Mouse (Mus musculus) liver, embryonic 12.5 days (tissue): ENCODE results near the gene Apoc2. TPM values are rescaled to one million over a fixed set of nuclear protein-coding genes. Genes with fewer than 3 reads are reported as not detected.
"Not testable (repeated sequence)": the region's sequence is repeated elsewhere in the genome, so short reads cannot be mapped to it uniquely, and the experiment has no call there.

Experiments used
- ATAC-seq: fragments of 200-750 bp; cut with Nextera tagmentation; 2 replicates; pipeline ENCODE4 v1.8.0; 2017; ENCODE audit warnings: moderate number of reproducible peaks, mild to moderate bottlenecking, moderate library complexity
- H3K27ac ChIP-seq: fragments of 300-500 bp; sonication (generic); 2 replicates; pipeline ENCODE4 v1.5.1; 2016; ENCODE audit warnings: mild to moderate bottlenecking
- H3K27me3 ChIP-seq: fragments of 300-500 bp; sonication (generic); replicated peaks from 2 replicates; pipeline ENCODE4 v1.6.1; 2016; ENCODE audit warnings: mild to moderate bottlenecking, moderate library complexity
- H3K36me3 ChIP-seq: fragments of 300-500 bp; sonication (generic); 2 replicates; pipeline ENCODE4 v1.6.1; 2016; ENCODE audit warnings: mild to moderate bottlenecking, moderate library complexity
- H3K4me1 ChIP-seq: fragments of 300-500 bp; sonication (generic); 2 replicates; pipeline ENCODE4 v1.6.1; 2016
- H3K4me2 ChIP-seq: fragments of 300-500 bp; sonication (generic); 2 replicates; pipeline ENCODE4 v1.6.1; 2016; ENCODE audit warnings: mild to moderate bottlenecking, moderate library complexity
- H3K4me3 ChIP-seq: fragments of 300-500 bp; sonication (generic); 2 replicates; pipeline ENCODE4 v1.5.1; 2016; ENCODE audit warnings: mild to moderate bottlenecking, moderate library complexity
- H3K9ac ChIP-seq: fragments of 300-500 bp; sonication (generic); 2 replicates; pipeline ENCODE4 v1.6.1; 2016; ENCODE audit warnings: mild to moderate bottlenecking, moderate library complexity
- H3K9me3 ChIP-seq: fragments of 300-500 bp; sonication (generic); replicated peaks from 2 replicates; pipeline ENCODE4 v1.6.1; 2016; ENCODE audit warnings: mild to moderate bottlenecking, moderate library complexity
- WGBS: fragments of 180-500 bp; shearing (Covaris S2); methylation state at CpG from one replicate; pipeline ENCODE4 v1.1.7; 2016; ENCODE audit not compliant: insufficient replicate concordance; 5-methylcytosine and 5-hydroxymethylcytosine counted together
- polyA plus RNA-seq: library from polyadenylated mRNA; unstranded; fragments of >200 nt; fragmentation: Nextera tagmentation; extraction: Ambion mirVana; gene quantifications from 2 replicates; pipeline ENCODE4 v1.2.1, GENCODE M21; 2016

The Apoc2 gene
- polyA plus RNA-seq, 1 experiment from 2014 or later: 406 TPM

DNA sequence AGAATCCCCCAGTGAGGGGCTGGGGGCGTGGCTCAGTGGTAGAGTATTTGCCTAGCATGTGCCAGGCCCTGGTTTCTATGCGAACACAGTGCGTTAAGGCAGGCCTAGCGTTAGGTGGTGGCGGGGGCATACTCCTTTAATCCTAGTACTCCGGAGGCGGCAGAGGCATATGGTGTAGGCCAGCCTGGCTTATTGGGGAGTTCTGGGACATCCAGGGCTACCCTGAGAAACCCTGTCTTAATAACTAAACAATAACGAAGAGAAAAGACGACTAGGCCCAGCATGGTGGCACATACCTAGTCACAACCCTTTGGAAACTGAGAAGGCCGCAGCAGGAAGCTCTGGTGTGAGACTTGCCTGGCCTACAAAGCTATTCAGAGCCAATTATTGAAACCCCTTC is 10.4 kb upstream of the Apoc2 start:
- Histone ChIP-seq H3K27me3 (no peaks in the 10 kb centered on the region), H3K4me3 (no peak overlapping the region), H3K9ac (no peak overlapping the region), H3K9me3 (no peaks in the 10 kb centered on the region), H3K27ac (no peak overlapping the region), H3K4me1 (peaks cover 48% of the 10 kb centered on the region), H3K4me2 (no peak overlapping the region), H3K36me3 (no peaks in the 10 kb centered on the region)
- no peak for ATAC-seq
- WGBS: 86% methylated on average over 10 of the region's 10 CpGs

DNA sequence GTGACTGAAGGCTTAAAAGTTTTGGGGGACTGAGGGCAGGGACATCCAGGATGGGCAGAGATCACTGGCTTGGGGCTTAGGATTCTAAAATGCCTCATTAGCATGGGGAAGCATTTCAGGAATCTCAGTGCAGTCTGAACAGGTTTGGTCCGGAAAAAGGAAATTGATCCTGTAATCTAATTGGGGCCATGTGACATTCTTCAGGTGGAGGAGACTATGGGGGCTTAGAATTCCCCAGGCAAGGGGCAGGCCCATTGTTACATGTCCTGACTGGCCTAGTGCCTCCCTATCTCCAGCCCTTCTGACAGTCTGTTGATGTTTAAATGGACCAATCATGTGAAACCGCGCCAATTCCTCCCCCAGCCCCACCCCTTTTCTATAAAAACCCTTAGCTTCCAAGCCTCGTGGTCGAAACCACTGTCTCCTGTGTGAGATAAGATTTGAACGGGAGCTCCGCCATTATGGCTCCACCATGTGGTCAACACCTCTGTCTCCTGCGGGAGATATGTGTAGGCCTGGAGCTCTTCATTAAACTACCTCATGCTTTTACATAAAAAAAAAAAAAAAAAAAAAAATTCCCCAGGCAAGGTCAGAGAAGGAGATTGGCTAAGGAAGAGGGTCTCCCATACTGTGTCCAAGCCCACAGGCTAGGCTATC is 9.3 kb upstream of the Apoc2 start:
- H3K4me3 ChIP-seq, H3K36me3 ChIP-seq, H3K9me3 ChIP-seq, H3K4me2 ChIP-seq, H3K9ac ChIP-seq, H3K27me3 ChIP-seq: not testable (repeated sequence)
- ATAC-seq: peak; percentile 34; the same call in 1 of the 2 replicates
- peak overlapping the region; percentile 22 for H3K27ac ChIP-seq
- 28% methylated on average over 8 of the region's 8 CpGs for WGBS
- H3K4me1 ChIP-seq: peaks cover 46% of the 10 kb centered on the region

DNA sequence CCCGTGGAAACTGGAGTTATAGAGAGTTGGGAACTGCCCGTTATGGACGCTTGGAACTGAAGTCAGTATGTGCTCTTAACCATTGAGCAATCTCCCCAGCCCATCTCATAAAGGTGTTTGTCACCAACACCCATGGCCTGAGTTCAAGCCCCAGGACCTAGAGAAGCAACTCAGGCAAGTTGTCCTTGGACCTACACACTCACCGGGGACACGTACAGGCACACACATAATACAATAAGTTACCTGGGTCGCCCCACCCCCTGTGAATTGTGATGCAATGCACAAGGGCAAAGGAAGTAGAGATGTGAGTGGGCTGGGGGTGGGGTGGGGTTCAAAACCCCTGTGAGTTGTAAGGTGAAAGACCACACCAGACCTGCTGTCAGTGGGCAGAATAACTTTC is 8.8 kb upstream of the Apoc2 start:
- Histone ChIP-seq H3K9me3 (no peaks in the 10 kb centered on the region), H3K4me1 (peaks cover 46% of the 10 kb centered on the region), H3K4me3 (no peak overlapping the region), H3K4me2 (no peak overlapping the region), H3K27ac (peak overlapping the region; percentile 16), H3K36me3 (no peaks in the 10 kb centered on the region), H3K27me3 (no peaks in the 10 kb centered on the region), H3K9ac (no peak overlapping the region)
- ATAC-seq: peak; percentile 40
- WGBS: 76% methylated on average over 6 of the region's 6 CpGs

DNA sequence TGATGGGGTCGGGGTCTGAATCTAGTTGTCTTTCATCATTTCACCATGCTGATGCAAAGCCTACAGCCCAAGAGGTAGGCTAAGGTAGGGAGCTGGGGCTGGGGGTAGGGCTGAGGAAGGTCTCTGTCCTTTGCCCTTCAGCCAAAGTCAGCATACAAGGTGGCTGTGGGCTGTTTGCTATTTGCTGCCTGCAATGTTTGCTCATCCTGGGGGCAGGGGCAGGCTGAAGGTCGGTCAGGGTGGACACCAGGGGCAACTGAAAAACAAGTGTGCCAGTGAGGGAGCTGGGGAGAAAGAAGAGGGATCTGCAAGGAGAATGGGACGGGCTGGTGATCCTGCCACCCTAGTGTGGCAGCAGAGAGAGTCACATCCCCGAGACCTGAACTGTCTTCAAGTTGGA is 7.6 kb upstream of the Apoc2 start:
- H3K36me3 ChIP-seq: no peaks in the 10 kb centered on the region
- no peaks in the 10 kb centered on the region for H3K27me3 ChIP-seq
- ATAC-seq: peak; percentile 62
- H3K4me2 ChIP-seq: no peak overlapping the region
- no peaks in the 10 kb centered on the region for H3K9me3 ChIP-seq
- peak overlapping the region; percentile 16; the same call in 1 of the 2 replicates for H3K27ac ChIP-seq
- H3K4me3 ChIP-seq: no peak overlapping the region
- peaks cover 50% of the 10 kb centered on the region for H3K4me1 ChIP-seq
- H3K9ac ChIP-seq: no peak overlapping the region
- 51% methylated on average over 4 of the region's 4 CpGs for WGBS

DNA sequence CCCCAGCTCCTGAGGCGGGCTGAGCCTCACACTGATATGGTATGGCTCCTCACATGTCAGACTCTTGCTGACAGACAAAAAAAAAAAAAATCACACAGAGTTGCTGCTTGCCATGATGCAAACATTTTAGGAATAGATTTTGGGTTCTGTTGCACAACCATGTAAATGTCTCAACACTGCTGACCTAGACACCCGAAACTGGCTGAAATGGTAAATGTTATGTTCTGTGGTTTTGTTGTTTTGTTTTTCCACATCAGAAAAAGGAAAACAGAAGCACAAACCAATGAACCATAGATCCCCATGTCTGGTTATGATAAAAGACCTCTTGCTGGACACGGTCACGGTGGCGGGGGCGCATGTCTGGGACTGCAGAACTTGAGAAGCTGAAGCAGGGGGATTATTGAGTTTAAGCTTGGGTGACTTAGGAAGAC is 6.0 kb upstream of the Apoc2 start:
- Histone ChIP-seq H3K4me1 (peaks cover 45% of the 10 kb centered on the region), H3K36me3 (no peaks in the 10 kb centered on the region), H3K4me2 (no peak overlapping the region), H3K9ac (no peak overlapping the region), H3K9me3 (no peaks in the 10 kb centered on the region), H3K4me3 (no peak overlapping the region), H3K27me3 (no peaks in the 10 kb centered on the region), H3K27ac (no peak overlapping the region)
- WGBS: 67% methylated on average over 6 of the region's 6 CpGs
- no peak for ATAC-seq

DNA sequence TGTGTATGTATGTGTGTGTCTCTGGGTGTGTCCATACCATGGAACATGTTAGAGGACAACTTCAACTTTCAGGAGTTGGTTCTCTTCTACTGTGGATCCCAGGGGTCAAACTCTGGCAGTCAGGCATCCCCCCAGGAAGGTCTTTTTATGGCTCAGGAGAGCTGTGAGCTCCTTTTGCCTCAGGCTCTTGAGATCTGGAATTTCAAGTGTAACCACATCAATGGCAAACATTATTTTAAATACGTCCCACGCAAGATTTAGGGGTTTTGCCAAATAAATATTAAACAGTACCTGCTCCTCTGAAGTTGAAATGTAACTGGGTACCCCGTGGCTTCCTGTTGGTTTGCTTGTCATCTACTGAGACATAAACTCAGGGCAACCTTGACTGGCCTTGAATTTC is 5.2 kb upstream of the Apoc2 start:
- H3K4me3 ChIP-seq: no peak overlapping the region
- H3K4me1 ChIP-seq: peaks cover 45% of the 10 kb centered on the region
- no peaks in the 10 kb centered on the region for H3K27me3 ChIP-seq
- H3K9me3 ChIP-seq: no peaks in the 10 kb centered on the region
- H3K27ac ChIP-seq: no peak overlapping the region
- WGBS: 71% methylated on average over 3 of the region's 3 CpGs
- no peak overlapping the region for H3K9ac ChIP-seq
- H3K4me2 ChIP-seq: no peak overlapping the region
- ATAC-seq: no peak
- H3K36me3 ChIP-seq: no peaks in the 10 kb centered on the region

DNA sequence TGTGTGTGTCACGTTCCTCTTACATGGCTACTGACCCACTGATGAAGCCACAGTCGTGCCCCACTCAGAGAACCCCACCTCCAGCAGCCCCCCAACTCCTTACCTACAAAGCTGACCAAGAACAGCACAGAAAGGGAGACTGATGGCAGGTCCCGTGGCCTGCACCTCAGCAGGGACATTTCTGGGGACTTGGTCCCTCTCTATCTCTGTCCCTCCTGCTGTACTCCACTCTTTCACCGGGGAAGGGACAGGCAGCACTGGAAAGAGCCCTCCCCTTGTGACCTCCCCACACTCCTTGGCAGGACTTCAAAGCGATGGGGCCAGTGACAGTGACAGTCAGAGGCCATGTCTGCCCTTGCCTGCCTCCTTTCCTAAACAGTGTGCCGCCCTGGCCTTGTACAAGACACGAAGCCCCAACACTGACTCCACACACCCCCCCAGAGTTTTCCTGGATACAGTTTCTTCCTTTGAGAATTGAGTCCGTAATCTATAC is 3.5 kb upstream of the Apoc2 start, which contains the start of the genes Gm44805 and Apoc4:
TSS of gene Gm44805 (minus strand) at position 222 of the 493 bp plus-strand sequence.
TSS of gene Apoc4 (minus strand) at position 278 of the 493 bp plus-strand sequence.
- no peak within 1 kb of the TSS for H3K4me2 ChIP-seq
- no peaks in the 10 kb centered on the region for H3K27me3 ChIP-seq
- no peak within 1 kb of the TSS for H3K9ac ChIP-seq
- H3K4me1 ChIP-seq: peaks cover 41% of the 10 kb centered on the region
- H3K36me3 ChIP-seq: no peaks in the 10 kb centered on the region
- ATAC-seq: no peak
- WGBS: 53% methylated on average over 8 of the region's 8 CpGs
- H3K4me3 ChIP-seq: no peak within 1 kb of the TSS
- H3K27ac ChIP-seq: peak within 1 kb of the TSS; percentile 61
- H3K9me3 ChIP-seq: no peaks in the 10 kb centered on the region

DNA sequence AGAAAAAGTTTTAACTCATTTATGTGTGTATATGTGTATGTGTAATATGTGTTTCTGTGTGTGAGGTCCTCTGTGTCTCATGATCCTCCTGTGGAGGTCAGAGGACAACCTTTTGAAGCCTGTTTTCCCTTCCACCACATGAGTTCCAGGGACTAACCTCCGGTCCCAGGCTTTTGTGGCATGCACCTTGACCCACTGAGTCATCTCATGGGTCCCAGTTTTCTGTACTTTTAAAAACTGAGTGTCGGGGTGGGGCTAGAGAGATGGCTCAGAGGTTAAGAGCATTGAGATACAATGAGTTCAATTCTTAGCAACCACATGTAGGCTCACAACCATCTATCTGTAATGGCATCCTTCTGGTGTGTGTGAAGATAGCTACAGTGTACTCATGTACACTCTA is 3.0 kb upstream of the Apoc2 start:
- H3K4me1 ChIP-seq: peaks cover 41% of the 10 kb centered on the region
- H3K27ac ChIP-seq: peak overlapping the region; percentile 61
- H3K4me3 ChIP-seq: no peak overlapping the region
- 63% methylated on average over 2 of the region's 2 CpGs for WGBS
- H3K27me3 ChIP-seq: no peaks in the 10 kb centered on the region
- H3K36me3 ChIP-seq: no peaks in the 10 kb centered on the region
- H3K9ac ChIP-seq: no peak overlapping the region
- H3K4me2 ChIP-seq: no peak overlapping the region
- no peak; the same call in 1 of the 2 replicates for ATAC-seq
- H3K9me3 ChIP-seq: no peaks in the 10 kb centered on the region

DNA sequence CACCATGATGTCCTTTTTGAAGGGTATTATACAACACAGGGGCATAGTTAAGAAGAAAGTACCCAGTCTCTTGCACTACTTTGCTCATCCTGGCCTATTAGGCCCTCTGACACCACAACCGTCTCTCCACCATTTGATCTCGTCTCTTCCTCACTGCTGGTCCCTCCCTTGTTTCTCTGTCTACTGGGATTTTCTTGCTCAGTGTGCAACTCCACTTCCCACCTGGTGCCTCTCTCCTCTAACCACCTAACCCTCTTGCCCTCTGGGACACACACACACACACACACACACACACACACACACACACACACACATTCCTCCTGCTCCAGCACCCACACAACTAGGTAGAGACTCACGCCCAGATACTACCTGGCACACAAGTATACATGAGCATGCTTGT is 1.2 kb upstream of the Apoc2 start:
- Histone ChIP-seq H3K36me3 (no peaks in the 10 kb centered on the region), H3K9me3 (no peaks in the 10 kb centered on the region), H3K4me3 (no peak overlapping the region), H3K27me3 (no peaks in the 10 kb centered on the region), H3K4me1 (peaks cover 38% of the 10 kb centered on the region), H3K9ac (no peak overlapping the region), H3K27ac (no peak overlapping the region), H3K4me2 (no peak overlapping the region)
- 85% methylated on average over 3 of the region's 3 CpGs for WGBS
- ATAC-seq: no peak

DNA sequence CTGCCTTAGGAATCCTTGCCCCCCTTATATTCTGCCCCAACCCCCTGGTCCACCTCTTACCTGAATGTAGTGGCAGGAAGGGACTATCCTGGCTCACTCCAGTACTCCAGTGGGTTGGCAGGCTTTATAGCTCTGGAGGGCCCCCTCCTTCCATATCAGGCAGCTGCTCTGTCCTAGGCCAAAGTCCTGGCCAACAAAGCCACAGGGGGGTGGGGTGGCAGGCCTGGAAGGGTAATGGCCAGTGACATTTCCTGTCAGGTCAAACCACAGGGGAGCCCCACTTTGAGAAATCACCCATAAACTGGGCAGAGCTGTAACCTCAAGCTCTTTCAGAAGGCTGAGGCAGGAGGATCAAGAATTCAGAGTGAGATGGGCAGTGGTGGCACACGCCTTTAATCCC is 1.1 kb downstream of the Apoc2 start:
- WGBS: 60% methylated on average over 1 of the region's 1 CpGs
- no peaks in the 10 kb centered on the region for H3K27me3 ChIP-seq

DNA sequence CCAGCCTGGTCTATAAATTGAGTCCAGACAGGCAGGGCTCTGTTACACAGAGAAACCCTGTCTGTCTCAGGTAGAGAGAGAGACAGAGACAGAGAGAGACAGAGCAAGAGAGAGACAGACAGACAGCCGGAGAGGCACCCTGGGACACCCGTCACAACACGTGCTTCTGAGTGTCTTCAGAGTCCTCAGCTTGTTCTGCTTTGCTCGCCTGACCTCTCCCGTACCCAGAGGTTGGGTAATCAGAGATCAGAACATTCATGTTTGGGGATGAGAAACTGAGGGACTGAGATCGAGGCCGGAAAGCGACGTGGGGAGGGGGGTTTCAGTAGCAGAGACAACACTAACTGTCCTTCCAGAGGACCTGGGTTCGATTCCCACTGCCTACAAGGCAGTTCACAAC is 1.9 kb downstream of the Apoc2 start:
- Histone ChIP-seq H3K4me2 (peak overlapping the region; percentile 24; the same call in 1 of the 2 replicates), H3K4me1 (peaks cover 11% of the 10 kb centered on the region; the same call in 1 of the 2 replicates), H3K27ac (peak overlapping the region; percentile 16; the same call in 1 of the 2 replicates), H3K4me3 (peak overlapping the region; percentile 30), H3K27me3 (no peaks in the 10 kb centered on the region), H3K9me3 (no peaks in the 10 kb centered on the region), H3K36me3 (no peaks in the 10 kb centered on the region), H3K9ac (peak overlapping the region; percentile 5; the same call in 1 of the 2 replicates)
- 71% methylated on average over 10 of the region's 10 CpGs for WGBS
- ATAC-seq: no peak

More for the DNA sequence above, 1.1 kb downstream of the Apoc2 start:
- H3K9me3 ChIP-seq: no peaks in the 10 kb centered on the region
- peak; percentile 50 for ATAC-seq
- H3K4me3 ChIP-seq: peak overlapping the region; percentile 30; the same call in 1 of the 2 replicates
- H3K36me3 ChIP-seq: no peaks in the 10 kb centered on the region
- no peak overlapping the region; the same call in 1 of the 2 replicates for H3K9ac ChIP-seq
- peaks cover 20% of the 10 kb centered on the region for H3K4me1 ChIP-seq
- 0 out of 2 replicates have a peak overlapping the region, but pooled peaks have one; percentile 24 for H3K4me2 ChIP-seq
- H3K27ac ChIP-seq: no peak overlapping the region

DNA sequence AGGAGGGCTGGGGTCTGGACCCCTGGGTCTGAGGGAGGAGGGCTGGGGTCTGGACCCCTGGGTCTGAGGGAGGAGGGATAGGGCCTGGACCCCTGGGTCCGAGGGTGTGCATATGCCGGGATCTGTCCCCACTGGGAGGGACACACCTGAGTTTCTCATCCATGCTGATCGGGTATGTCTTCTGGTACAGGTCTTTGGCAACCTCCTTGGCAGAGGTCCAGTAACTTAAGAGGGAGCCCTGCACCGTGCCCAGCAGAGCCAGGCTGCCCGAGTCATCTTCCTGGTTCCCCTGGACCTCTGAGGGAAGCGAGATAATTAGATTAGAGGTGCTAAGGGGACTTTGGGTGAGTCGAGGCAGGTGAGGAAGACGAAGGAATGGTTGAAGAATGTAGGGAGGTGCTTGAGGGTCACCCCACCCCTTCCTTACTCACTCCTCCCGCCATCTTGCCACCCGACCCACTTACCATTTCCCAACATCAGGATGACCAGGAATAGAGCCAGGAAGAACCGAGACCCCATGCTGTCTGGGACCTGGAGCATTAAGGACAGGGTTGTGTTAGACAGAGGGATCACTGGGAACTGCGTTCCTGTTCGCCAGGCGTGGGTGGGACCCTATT is 4.5 kb downstream of the Apoc2 start:
- WGBS: 61% methylated on average over 14 of the region's 14 CpGs
- no peak for ATAC-seq
- no peaks in the 10 kb centered on the region; the same call in 1 of the 2 replicates for H3K27me3 ChIP-seq
- peaks cover 16% of the 10 kb centered on the region for H3K4me1 ChIP-seq
- no peak overlapping the region for H3K9ac ChIP-seq
- no peak overlapping the region for H3K4me2 ChIP-seq
- H3K9me3 ChIP-seq: no peaks in the 10 kb centered on the region
- no peaks in the 10 kb centered on the region for H3K36me3 ChIP-seq
- H3K27ac ChIP-seq: no peak overlapping the region
- no peak overlapping the region for H3K4me3 ChIP-seq
